Mouse (Mus musculus) hindbrain, embryonic 10.5 days (tissue): ENCODE results near the gene Slc41a3. TPM values are rescaled to one million over a fixed set of nuclear protein-coding genes. Genes with fewer than 3 reads are reported as not detected.

Source experiments
- DNase-seq: peaks from one replicate; pipeline ENCODE4 v3.0.0-alpha.2; 2017; ENCODE audit warnings: low spot score
- H3K27ac ChIP-seq: fragments of 300-500 bp; sonication (generic); 2 replicates; pipeline ENCODE4 v1.5.1; 2016; ENCODE audit warnings: mild to moderate bottlenecking, moderate library complexity
- H3K27me3 ChIP-seq: fragments of 300-500 bp; sonication (generic); 2 replicates; pipeline ENCODE4 v1.6.1; 2016; ENCODE audit warnings: mild to moderate bottlenecking; ENCODE audit not compliant: poor library complexity, insufficient read depth, severe bottlenecking
- H3K36me3 ChIP-seq: fragments of 300-500 bp; sonication (generic); 2 replicates; pipeline ENCODE4 v1.6.1; 2016; ENCODE audit warnings: mild to moderate bottlenecking, moderate library complexity
- H3K4me1 ChIP-seq: fragments of 300-500 bp; sonication (generic); replicated peaks from 2 replicates; pipeline ENCODE4 v1.6.1; 2016; ENCODE audit warnings: mild to moderate bottlenecking
- H3K4me3 ChIP-seq: fragments of 300-500 bp; sonication (generic); 2 replicates; pipeline ENCODE4 v1.5.1; 2016; ENCODE audit warnings: mild to moderate bottlenecking, moderate library complexity
- H3K9me3 ChIP-seq: fragments of 300-500 bp; sonication (generic); 2 replicates; pipeline ENCODE4 v1.6.1; 2016; ENCODE audit warnings: mild to moderate bottlenecking, moderate library complexity
- WGBS: fragments of 180-500 bp; shearing (Covaris S2); methylation state at CpG from one replicate; pipeline ENCODE4 v1.1.7; 2016; 5-methylcytosine and 5-hydroxymethylcytosine counted together
- polyA plus RNA-seq: library from polyadenylated mRNA; unstranded; fragments of >200 nt; fragmentation: Nextera tagmentation; extraction: Ambion mirVana; gene quantifications from 2 replicates; pipeline ENCODE4 v1.2.1, GENCODE M21; 2016

Slc41a3 gene
- polyA plus RNA-seq, 1 experiment from 2014 or later, result 2.8 TPM

GRCm38 (mm10) chr6:90678759-90679158 is 74.2 kb downstream of the Slc41a3 start:
- H3K27me3 ChIP-seq, result no peaks in the 10 kb centered on the region
- H3K27ac ChIP-seq, result no peak overlapping the region
- H3K36me3 ChIP-seq, result peaks cover 96% of the 10 kb centered on the region
- WGBS, result 70% methylated on average over 4 of the region's 4 CpGs
- no peaks in the 10 kb centered on the region for H3K9me3 ChIP-seq
- peaks cover 3% of the 10 kb centered on the region; the same call in 1 of the 2 replicates for H3K4me1 ChIP-seq
- no peak overlapping the region for H3K4me3 ChIP-seq
- no peak for DNase-seq

- Histone ChIP-seq H3K36me3 (peaks cover 96% of the 10 kb centered on the region), H3K27ac (no peak overlapping the region), H3K27me3 (no peaks in the 10 kb centered on the region), H3K9me3 (no peaks in the 10 kb centered on the region), H3K4me3 (no peak overlapping the region), H3K4me1 (peaks cover 7% of the 10 kb centered on the region)
- WGBS, result 89% methylated on average over 12 of the region's 12 CpGs
- no peak for DNase-seq
Measured at GRCm38 (mm10) chr6:90680401-90680800, 75.9 kb downstream of the Slc41a3 start.

- no peaks in the 10 kb centered on the region for H3K9me3 ChIP-seq
- peaks cover 81% of the 10 kb centered on the region for H3K36me3 ChIP-seq
- DNase-seq, result no peak
- peaks cover 16% of the 10 kb centered on the region for H3K4me1 ChIP-seq
- WGBS, result 94% methylated on average over 3 of the region's 3 CpGs
- H3K27ac ChIP-seq, result no peak overlapping the region
- no peaks in the 10 kb centered on the region for H3K27me3 ChIP-seq
- H3K4me3 ChIP-seq, result no peak overlapping the region
Measured at GRCm38 (mm10) chr6:90683831-90684532, 79.5 kb downstream of the Slc41a3 start.

GRCm38 (mm10) chr6:90686812-90687211 is 82.3 kb downstream of the Slc41a3 start:
- H3K4me3 ChIP-seq, result no peak overlapping the region
- no peaks in the 10 kb centered on the region for H3K27me3 ChIP-seq
- H3K9me3 ChIP-seq, result no peaks in the 10 kb centered on the region
- no peak overlapping the region for H3K27ac ChIP-seq
- H3K36me3 ChIP-seq, result peaks cover 83% of the 10 kb centered on the region
- 68% methylated on average over 1 of the region's 1 CpGs for WGBS
- H3K4me1 ChIP-seq, result peaks cover 21% of the 10 kb centered on the region
- DNase-seq, result no peak

GRCm38 (mm10) chr6:90688003-90688402 is 83.5 kb downstream of the Slc41a3 start:
- 97% methylated on average over 6 of the region's 6 CpGs for WGBS
- H3K27me3 ChIP-seq, result no peaks in the 10 kb centered on the region
- peaks cover 83% of the 10 kb centered on the region for H3K36me3 ChIP-seq
- DNase-seq, result no peak
- no peak overlapping the region for H3K27ac ChIP-seq
- H3K4me3 ChIP-seq, result no peak overlapping the region
- peaks cover 18% of the 10 kb centered on the region for H3K4me1 ChIP-seq
- no peaks in the 10 kb centered on the region for H3K9me3 ChIP-seq

- no peaks in the 10 kb centered on the region for H3K9me3 ChIP-seq
- WGBS, result 82% methylated on average over 3 of the region's 3 CpGs
- H3K36me3 ChIP-seq, result peaks cover 83% of the 10 kb centered on the region
- H3K27me3 ChIP-seq, result no peaks in the 10 kb centered on the region
- H3K4me1 ChIP-seq, result peaks cover 18% of the 10 kb centered on the region
- no peak for DNase-seq
- no peak overlapping the region for H3K4me3 ChIP-seq
- H3K27ac ChIP-seq, result 0 out of 2 replicates have a peak overlapping the region, but pooled peaks have one; percentile 5
Measured at GRCm38 (mm10) chr6:90688742-90689141, 84.2 kb downstream of the Slc41a3 start.

- H3K27ac ChIP-seq, result no peak overlapping the region
- DNase-seq, result no peak
- H3K4me3 ChIP-seq, result no peak overlapping the region
- 94% methylated on average over 10 of the region's 10 CpGs for whole genome bisulfite sequencing
- H3K4me1 ChIP-seq, result peaks cover 18% of the 10 kb centered on the region; the same call in 1 of the 2 replicates
- H3K36me3 ChIP-seq, result peaks cover 83% of the 10 kb centered on the region
- H3K27me3 ChIP-seq, result no peaks in the 10 kb centered on the region
- H3K9me3 ChIP-seq, result no peaks in the 10 kb centered on the region
Measured at GRCm38 (mm10) chr6:90689500-90689899, 85.0 kb downstream of the Slc41a3 start.

GRCm38 (mm10) chr6:90691935-90692334 is 87.4 kb downstream of the Slc41a3 start:
- no peak overlapping the region for H3K4me3 ChIP-seq
- DNase-seq, result no peak
- no peaks in the 10 kb centered on the region for H3K9me3 ChIP-seq
- peaks cover 77% of the 10 kb centered on the region for H3K36me3 ChIP-seq
- 80% methylated on average over 2 of the region's 2 CpGs for WGBS
- H3K4me1 ChIP-seq, result 0 out of 2 replicates have a peak, but pooled peaks cover 12% of the 10 kb centered on the region
- no peak overlapping the region for H3K27ac ChIP-seq
- no peaks in the 10 kb centered on the region for H3K27me3 ChIP-seq

GRCm38 (mm10) chr6:90692404-90692803 is 87.9 kb downstream of the Slc41a3 start:
- 83% methylated on average over 2 of the region's 2 CpGs for WGBS
- 0 out of 2 replicates have a peak, but pooled peaks cover 10% of the 10 kb centered on the region for H3K4me1 ChIP-seq
- H3K27me3 ChIP-seq, result no peaks in the 10 kb centered on the region
- H3K27ac ChIP-seq, result no peak overlapping the region
- peaks cover 75% of the 10 kb centered on the region for H3K36me3 ChIP-seq
- DNase-seq, result no peak
- H3K4me3 ChIP-seq, result no peak overlapping the region
- H3K9me3 ChIP-seq, result no peaks in the 10 kb centered on the region

GRCm38 (mm10) chr6:90695754-90696153 is 91.2 kb downstream of the Slc41a3 start:
- H3K4me3 ChIP-seq, result no peak overlapping the region
- peaks cover 19% of the 10 kb centered on the region for H3K4me1 ChIP-seq
- WGBS, result 94% methylated on average over 1 of the region's 1 CpGs
- no peaks in the 10 kb centered on the region for H3K27me3 ChIP-seq
- no peak overlapping the region for H3K27ac ChIP-seq
- DNase-seq, result no peak
- no peaks in the 10 kb centered on the region for H3K9me3 ChIP-seq
- H3K36me3 ChIP-seq, result peaks cover 41% of the 10 kb centered on the region

Other genes starting within 250 kb of the Slc41a3 start
- 5.8 and 8.4 TPM in 2 replicates for gene Zxdc, start 235.2 kb upstream of the Slc41a3 start, polyA plus RNA-seq
- 1.2 and 2.0 TPM in 2 replicates for gene Cfap100, start 175.9 kb upstream of the Slc41a3 start, polyA plus RNA-seq
- gene Klf15, start 142.1 kb upstream of the Slc41a3 start, polyA plus RNA-seq, result 4.1 and 4.9 TPM in 2 replicates
- gene Aldh1l1, start 118.3 kb upstream of the Slc41a3 start, polyA plus RNA-seq, result 1.7 and 2.9 TPM in 2 replicates